Mouse (Mus musculus) E14TG2a.4 (cell line): ENCODE results near the gene Shroom3.

Experiments used
- CTCF ChIP-seq: conservative IDR thresholded peaks from 2 replicates; pipeline ENCODE4 v1.5.1; 2014; ENCODE audit warnings: low read length
- POU5F1 ChIP-seq: IDR thresholded peaks from 2 replicates; pipeline ENCODE4 v1.6.1; 2014; ENCODE audit warnings: low read length, borderline replicate concordance

DNA sequence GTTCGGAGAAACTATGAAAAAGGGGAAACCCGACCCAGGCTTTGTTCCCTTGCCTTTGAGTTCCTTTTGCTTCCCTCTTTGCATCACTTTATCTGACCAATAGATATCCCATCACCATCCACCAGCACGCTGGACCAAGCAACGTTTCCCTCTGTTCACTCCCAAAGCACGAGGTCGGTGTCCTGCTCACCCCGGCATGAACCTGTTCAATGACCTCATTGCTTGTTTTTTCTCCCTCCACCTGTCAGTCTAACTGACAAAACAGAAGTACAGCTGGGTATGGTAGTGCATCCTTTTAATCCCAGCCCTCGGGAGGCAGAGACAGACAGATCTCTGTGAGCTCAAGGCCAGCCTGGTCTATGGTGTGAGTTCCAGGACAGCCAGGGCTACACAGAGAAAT lies 95.2 kb downstream of the Shroom3 start:
- TF ChIP-seq CTCF, result no peak
- TF ChIP-seq POU5F1, result no peak
